Mouse (Mus musculus) heart, adult 18-20 months (tissue): ENCODE measurements around the gene Aatf. TPM values are rescaled to one million over a fixed set of nuclear protein-coding genes. Genes with fewer than 3 reads are reported as not detected.

Experiments used
- DNase-seq, 2 experiments: peaks; one replicate each; pipeline ENCODE4 v3.0.0; 2021 to 2022; ENCODE audit warnings: mixed read lengths in 1 of 2
- total RNA-seq, 2 experiments: library from RNA; stranded (reverse); gene quantifications; 2 replicates each; pipeline ENCODE4 v1.2.3; 2021

Aatf gene
- total RNA-seq, 2 experiments from 2014 or later, result 14.1 to 15.8 TPM

- DNase-seq, result no peak
Observed at GRCm38 (mm10) chr11:84376510-84377365, 136.6 kb downstream of the Aatf start.

DNA sequence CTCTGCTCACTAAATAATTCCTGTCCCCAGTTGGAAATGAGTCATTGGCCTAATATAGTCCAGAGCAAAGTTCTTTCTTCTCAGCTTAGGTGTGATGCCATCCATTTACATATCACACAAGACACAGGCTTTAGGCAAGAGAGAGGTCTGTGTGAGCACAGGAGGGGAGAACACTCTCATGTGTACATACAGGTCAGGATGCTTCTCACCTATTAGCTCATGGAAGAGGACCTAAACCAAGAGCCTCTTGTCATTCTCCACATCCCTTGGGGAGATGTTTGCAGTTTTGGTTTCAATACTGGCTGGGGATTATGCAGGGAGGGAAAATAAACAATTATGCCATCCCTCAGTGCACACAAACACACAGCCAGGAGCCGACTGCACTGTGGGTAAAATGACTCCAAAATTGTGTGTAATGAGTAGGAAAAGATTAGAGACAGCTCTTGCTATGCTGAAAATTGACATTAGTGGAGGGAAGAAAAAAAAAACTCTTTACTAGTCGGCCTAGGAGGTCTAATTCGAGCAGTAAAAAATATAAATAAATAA is 137.3 kb downstream of the Aatf start:
- DNase-seq, result no peak

GRCm38 (mm10) chr11:84373122-84373521 is 140.2 kb downstream of the Aatf start:
- DNase-seq, result no peak

Other genes starting within 250 kb of the Aatf start
- gene Lhx1, start 12.0 kb upstream of the Aatf start, total RNA-seq, result not detected